Mouse (Mus musculus): ENCODE data around the gene Msmp.

DNA sequence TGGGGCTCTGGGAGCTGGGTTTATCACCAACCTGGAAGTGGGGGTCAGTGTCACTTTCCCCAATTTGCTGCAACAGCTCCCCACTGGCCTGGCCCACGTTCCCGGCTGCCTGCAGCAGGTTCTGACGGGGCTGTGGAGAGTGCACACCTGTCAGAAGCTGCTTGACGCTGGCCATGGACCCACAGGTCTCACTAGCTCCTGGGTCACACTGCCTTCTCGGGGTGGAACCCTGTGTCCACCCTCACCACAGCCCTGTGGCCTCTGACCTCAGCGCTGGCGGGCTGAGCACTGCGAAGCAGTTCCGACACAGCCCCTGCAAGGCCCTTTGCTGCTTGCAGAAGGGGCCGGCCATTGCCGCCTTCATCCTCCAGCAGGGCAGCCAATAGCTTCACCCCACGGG, 35.2 kb downstream of the Msmp start:
- TF ChIP-seq CTCF (IDR thresholded peaks at IDR 0.05; ENCODE audit: extremely low read depth, insufficient read depth, insufficient read length, insufficient replicate concordance) (no peak), POLR2A (IDR thresholded peaks at IDR 0.05; ENCODE audit: low read depth, low read length) (no peak)
